Mouse (Mus musculus): Measurements from ENCODE around the gene Gm42688.

The Gm42688 gene

GRCm38 (mm10) chr6:83084477-83084876, 16.9 kb upstream of the Gm42688 start:
- no peak for DNase-seq (ENCODE audit: low read depth in 2 of 2, low spot score in 2 of 2)

GRCm38 (mm10) chr6:83086121-83087035, 15.0 kb upstream of the Gm42688 start, which contains the start of gene Lbx2:
Lbx2 (plus strand) TSS chr6:83086367.
- no peak for DNase-seq (ENCODE audit: low read depth in 2 of 2, low spot score in 2 of 2)

- DNase-seq (ENCODE audit: low read depth in 2 of 2, low spot score in 2 of 2): no peak
These were observed 14.1 kb upstream of the Gm42688 start for GRCm38 (mm10) chr6:83087205-83087925.

GRCm38 (mm10) chr6:83087926-83088260, 13.5 kb upstream of the Gm42688 start:
- DNase-seq (ENCODE audit: low read depth in 2 of 2, low spot score in 2 of 2): no peak

- DNase-seq (ENCODE audit: low read depth in 2 of 2, low spot score in 2 of 2): no peak
These were observed 8.8 kb upstream of the Gm42688 start for GRCm38 (mm10) chr6:83092416-83093127.

GRCm38 (mm10) chr6:83095968-83096367, 5.4 kb upstream of the Gm42688 start:
- DNase-seq (ENCODE audit: low read depth in 2 of 2, low spot score in 2 of 2): peak; percentile 57 to 66

- no peak for DNase-seq (ENCODE audit: low read depth in 2 of 2, low spot score in 2 of 2)
These were observed 3.0 kb upstream of the Gm42688 start for GRCm38 (mm10) chr6:83098411-83098810.

GRCm38 (mm10) chr6:83101688-83102556, 505 bp downstream of the Gm42688 start:
- DNase-seq (ENCODE audit: low read depth in 2 of 2, low spot score in 2 of 2): peak; percentile 62 to 63

GRCm38 (mm10) chr6:83103130-83103650, 1.8 kb downstream of the Gm42688 start:
- DNase-seq (ENCODE audit: low read depth in 2 of 2, low spot score in 2 of 2): no peak

GRCm38 (mm10) chr6:83104158-83104557, 2.7 kb downstream of the Gm42688 start:
- no peak for DNase-seq (ENCODE audit: low read depth in 2 of 2, low spot score in 2 of 2)

- DNase-seq (ENCODE audit: low read depth in 2 of 2, low spot score in 2 of 2): peak; percentile 81
These were observed 6.4 kb downstream of the Gm42688 start for GRCm38 (mm10) chr6:83107566-83108400.

GRCm38 (mm10) chr6:83108762-83109668, 7.6 kb downstream of the Gm42688 start, which contains the start of gene Mrpl53:
Mrpl53 (plus strand) TSS chr6:83109040.
- DNase-seq (ENCODE audit: low read depth in 2 of 2, low spot score in 2 of 2): peak; percentile 39 to 46

- DNase-seq (ENCODE audit: low read depth in 2 of 2, low spot score in 2 of 2): no peak
These were observed 10.2 kb downstream of the Gm42688 start for GRCm38 (mm10) chr6:83111510-83112136.

- DNase-seq (ENCODE audit: low read depth in 2 of 2, low spot score in 2 of 2): peak; percentile 77 to 79
These were observed 13.7 kb downstream of the Gm42688 start, which contains the start of gene Mogs for GRCm38 (mm10) chr6:83115011-83115671. Mogs (plus strand) TSS chr6:83115496.

GRCm38 (mm10) chr6:83115682-83116372, 14.4 kb downstream of the Gm42688 start:
- DNase-seq (ENCODE audit: low read depth in 2 of 2, low spot score in 2 of 2): peak in 1 of 2 experiments; percentile 31

GRCm38 (mm10) chr6:83116373-83117164, 15.2 kb downstream of the Gm42688 start:
- DNase-seq (ENCODE audit: low read depth in 2 of 2, low spot score in 2 of 2): no peak
